Mouse (Mus musculus): ENCODE data around the gene Bptf.

GRCm38 (mm10) chr11:107135741-107136140 is 3.8 kb upstream of the Bptf start:
- TF ChIP-seq MYOG (IDR thresholded peaks at IDR 0.05; ENCODE audit: control insufficient read depth in 1 of 3, insufficient read depth in 1 of 3, insufficient read length in 2 of 3, low read depth in 2 of 3): no peak
- TF ChIP-seq POLR2A (IDR thresholded peaks at IDR 0.05; ENCODE audit: insufficient read length, low read depth): no peak

Measured in myocyte (in vitro differentiated cells).